Mouse (Mus musculus) G1E-ER4 (cell line): ENCODE measurements around the gene Dstyk. TPM values are rescaled to one million over a fixed set of nuclear protein-coding genes. Genes with fewer than 3 reads are reported as not detected.

ENCODE experiments used
- GATA1 ChIP-seq: IDR thresholded peaks from one replicate; pipeline ENCODE4 v1.8.0; 2012; ENCODE audit warnings: low read length, inconsistent platforms
- polyA plus RNA-seq: library from polyadenylated mRNA; stranded (reverse); fragments of >175 nt; gene quantifications from 2 replicates; pipeline ENCODE4 v1.2.3, GENCODE M21; 2012

The Dstyk gene
- polyA plus RNA-seq, 1 experiment: 6.9 TPM

- no peak for TF ChIP-seq GATA1
These were observed 35.4 kb upstream of the Dstyk start for GRCm38 (mm10) chr1:132381929-132382328.

- TF ChIP-seq GATA1: no peak
These were observed 33.3 kb upstream of the Dstyk start for GRCm38 (mm10) chr1:132384001-132384554.

GRCm38 (mm10) chr1:132385266-132385665 is 32.1 kb upstream of the Dstyk start:
- no peak for TF ChIP-seq GATA1

GRCm38 (mm10) chr1:132385711-132386110 is 31.6 kb upstream of the Dstyk start:
- TF ChIP-seq GATA1: no peak

- TF ChIP-seq GATA1: no peak
These were observed 31.1 kb upstream of the Dstyk start for GRCm38 (mm10) chr1:132386266-132386665.

- no peak for TF ChIP-seq GATA1
These were observed 29.4 kb upstream of the Dstyk start for GRCm38 (mm10) chr1:132387943-132388342.

GRCm38 (mm10) chr1:132388813-132389803 is 28.2 kb upstream of the Dstyk start:
- no peak for TF ChIP-seq GATA1

GRCm38 (mm10) chr1:132389886-132390585 is 27.3 kb upstream of the Dstyk start:
- TF ChIP-seq GATA1: no peak

- no peak for TF ChIP-seq GATA1
These were observed 26.4 kb upstream of the Dstyk start, which contains the start of gene Tmcc2 for GRCm38 (mm10) chr1:132390691-132391579. TSS of gene Tmcc2 (minus strand) at chr1:132391281.

- no peak for TF ChIP-seq GATA1
These were observed 25.8 kb upstream of the Dstyk start for GRCm38 (mm10) chr1:132391580-132392022.

GRCm38 (mm10) chr1:132392872-132393271 is 24.5 kb upstream of the Dstyk start:
- no peak for TF ChIP-seq GATA1

- TF ChIP-seq GATA1: no peak
These were observed 20.6 kb upstream of the Dstyk start for GRCm38 (mm10) chr1:132396705-132397104.

- TF ChIP-seq GATA1: no peak
These were observed 16.8 kb upstream of the Dstyk start for GRCm38 (mm10) chr1:132400538-132400937.

- TF ChIP-seq GATA1: no peak
These were observed 15.5 kb upstream of the Dstyk start for GRCm38 (mm10) chr1:132401843-132402242.

- TF ChIP-seq GATA1: no peak
These were observed 6.7 kb upstream of the Dstyk start for GRCm38 (mm10) chr1:132410657-132411056.
